Mouse (Mus musculus) C2C12 (cell line): ENCODE results near the gene Adora2b.

ENCODE experiments used
- CTCF ChIP-seq: IDR thresholded peaks from one replicate; pipeline ENCODE4 v1.5.1; 2011; ENCODE audit not compliant: control insufficient read depth, insufficient read depth, insufficient read length
- MAX ChIP-seq: IDR thresholded peaks from one replicate; pipeline ENCODE4 v1.6.1; 2011; ENCODE audit warnings: mild to moderate bottlenecking, control low read depth

DNA sequence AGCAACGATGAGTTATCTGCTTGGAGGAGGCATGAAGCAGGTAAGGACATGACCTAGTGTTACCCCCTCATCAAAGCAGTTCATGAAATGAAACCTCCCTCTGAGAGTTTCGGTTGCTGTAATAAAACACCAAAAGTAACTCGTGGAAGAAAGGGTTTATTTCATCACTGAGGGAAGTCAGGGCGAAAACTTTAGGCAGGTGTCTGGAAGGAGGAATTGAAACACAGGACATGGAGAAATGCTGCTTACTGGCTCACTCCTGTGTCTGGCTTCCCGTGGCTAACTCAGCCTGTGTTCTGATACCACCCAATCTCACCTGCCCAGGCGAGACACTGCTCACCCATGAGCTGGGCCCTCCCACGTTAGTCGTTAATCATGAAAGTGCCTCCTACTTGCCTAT lies 36.2 kb downstream of the Adora2b start:
- TF ChIP-seq MAX = no peak
- TF ChIP-seq CTCF = no peak
